11 mouse cellular contexts compared by ENCODE assay signal in genomic region chr8:70671615-70672324, GRCm38 (mm10). TPM values are rescaled to one million over a fixed set of nuclear protein-coding genes. Genes with fewer than 3 reads are reported as not detected.
DNase-seq lines count a peak whose midpoint lies in the region; ATAC-seq and TF ChIP-seq lines count a peak whose summit lies in the region.
"Had no signal": no experiment of that assay in that cellular context is flagged by ENCODE, and none has a peak within 500 bp of the region (broad histone marks: within the 10 kb centered on the region; RNA-seq: fewer than 3 reads in every experiment).

No protein-coding gene starts in this region.

- H3K9me3 ChIP-seq in hindbrain, embryonic 11.5 days (ENCODE audit: control insufficient read depth, low read length) = no peaks in the 10 kb centered on the region
- H3K9me3 ChIP-seq in hindbrain, embryonic 16.5 days (ENCODE audit: control insufficient read depth, low read length) = no peaks in the 10 kb centered on the region
- no peaks in the 10 kb centered on the region for H3K9me3 ChIP-seq in intestine, embryonic 15.5 days

- peaks cover 4% of the 10 kb centered on the region for H3K4me1 ChIP-seq in hindbrain, embryonic 11.5 days (replicated peaks; ENCODE audit: control insufficient read depth, insufficient read depth, low read length)
- H3K4me1 ChIP-seq in hindbrain, embryonic 16.5 days (ENCODE audit: control insufficient read depth, insufficient read depth, low read depth, low read length) = peaks cover 12% of the 10 kb centered on the region
- peaks cover 19% of the 10 kb centered on the region for H3K4me1 ChIP-seq in intestine, embryonic 15.5 days (replicated peaks)

- H3K27me3 ChIP-seq in hindbrain, embryonic 11.5 days (ENCODE audit: control insufficient read depth, insufficient read depth, low read length) = no peaks in the 10 kb centered on the region
- H3K27me3 ChIP-seq in hindbrain, embryonic 16.5 days (replicated peaks; ENCODE audit: control insufficient read depth, insufficient read depth, low read length) = no peaks in the 10 kb centered on the region
- H3K27me3 ChIP-seq in myocyte (ENCODE audit: control insufficient read depth, insufficient read depth, insufficient read length) = no peaks in the 10 kb centered on the region
- no peaks in the 10 kb centered on the region for H3K27me3 ChIP-seq in intestine, embryonic 15.5 days (replicated peaks)
- H3K27me3 ChIP-seq: CH12.LX had no signal

- intact Hi-C loops in gastrocnemius, postnatal 14 days (cut with DNase I; ENCODE audit: low total_unique reads) = no loop called here

- WGBS in hindbrain, embryonic 11.5 days = 62% methylated on average over 10 of the region's 10 CpGs
- 54% methylated on average over 10 of the region's 10 CpGs for WGBS in hindbrain, embryonic 16.5 days
- WGBS in intestine, embryonic 15.5 days = 63% methylated on average over 10 of the region's 10 CpGs

- no peak for TF ChIP-seq POLR2A in myocyte (IDR thresholded peaks at IDR 0.05; ENCODE audit: insufficient read length, low read depth)

- no peaks in the 10 kb centered on the region for H3K36me3 ChIP-seq in hindbrain, embryonic 11.5 days (ENCODE audit: control insufficient read depth, insufficient read depth, low read length)
- H3K36me3 ChIP-seq in hindbrain, embryonic 16.5 days (ENCODE audit: control insufficient read depth, insufficient read depth, low read length) = no peaks in the 10 kb centered on the region
- no peaks in the 10 kb centered on the region for H3K36me3 ChIP-seq in myocyte (ENCODE audit: control insufficient read depth, insufficient read depth)
- peaks cover 5% of the 10 kb centered on the region; the same call in 1 of the 2 replicates for H3K36me3 ChIP-seq in intestine, embryonic 15.5 days

- peak overlapping the region; percentile 89; the same call in 1 of the 2 replicates for H3K27ac ChIP-seq in hindbrain, embryonic 11.5 days (ENCODE audit: low read depth, low read length)
- H3K27ac ChIP-seq in hindbrain, embryonic 16.5 days (ENCODE audit: low read depth, low read length) = no peak overlapping the region
- no peak overlapping the region for H3K27ac ChIP-seq in intestine, embryonic 15.5 days

- no peak overlapping the region for H3ac ChIP-seq in myocyte (ENCODE audit: control insufficient read depth, insufficient read length)

- H3K79me2 ChIP-seq in myocyte (ENCODE audit: control insufficient read depth, insufficient read depth) = peaks cover 29% of the 10 kb centered on the region

- no peak overlapping the region for H3K9ac ChIP-seq in hindbrain, embryonic 11.5 days (ENCODE audit: low read depth, low read length)
- no peak overlapping the region for H3K9ac ChIP-seq in hindbrain, embryonic 16.5 days (ENCODE audit: low read depth, low read length)
- H3K9ac ChIP-seq in intestine, embryonic 15.5 days = no peak overlapping the region

- DNase-seq in hindbrain, embryonic 11.5 days (ENCODE audit: low spot score) = no peak
- peak; percentile 79 for DNase-seq in gastrocnemius, postnatal 14 days
- peak; percentile 69 for DNase-seq in kidney, adult 9 months
- DNase-seq in frontal cortex, adult 2 months (ENCODE audit: extremely low spot score in 1 of 2, low spot score in 1 of 2) = no peak
- DNase-seq in cerebellum, adult 8-10 months = no peak
- DNase-seq: cerebellum, adult 11 months had no signal

- no peak overlapping the region for H3K4me3 ChIP-seq in hindbrain, embryonic 11.5 days (ENCODE audit: low read depth, low read length)
- no peak overlapping the region for H3K4me3 ChIP-seq in hindbrain, embryonic 16.5 days (ENCODE audit: low read length)
- no peak overlapping the region for H3K4me3 ChIP-seq in myocyte
- H3K4me3 ChIP-seq in intestine, embryonic 15.5 days (replicated peaks) = no peak overlapping the region

- no peak for ATAC-seq in hindbrain, embryonic 11.5 days (ENCODE audit: low FRiP score)
- no peak for ATAC-seq in hindbrain, embryonic 16.5 days
- ATAC-seq in intestine, embryonic 15.5 days = no peak

- H3K4me2 ChIP-seq in hindbrain, embryonic 11.5 days (replicated peaks; ENCODE audit: low read depth, low read length) = no peak overlapping the region
- no peak overlapping the region for H3K4me2 ChIP-seq in hindbrain, embryonic 16.5 days (ENCODE audit: low read length)
- H3K4me2 ChIP-seq in myocyte (ENCODE audit: low read depth) = peak overlapping the region; percentile 79
- H3K4me2 ChIP-seq in intestine, embryonic 15.5 days (replicated peaks) = no peak overlapping the region

TF ChIP-seq in myocyte, 11 proteins besides CTCF, POLR2A, EP300 and RAD21:
- TF ChIP-seq MYOD1 (IDR thresholded peaks at IDR 0.05; ENCODE audit: control insufficient read depth in 1 of 3, insufficient read length in 2 of 3, low read depth in 2 of 3) (peak in 2 of 3 experiments; percentile 61 to 75), POLR2AphosphoS2 (IDR thresholded peaks at IDR 0.05; ENCODE audit: insufficient read length, low read depth) (no peak), MYOG (IDR thresholded peaks at IDR 0.05; ENCODE audit: control insufficient read depth in 1 of 3, insufficient read depth in 1 of 3, insufficient read length in 2 of 3, low read depth in 2 of 3) (peak in 2 of 3 experiments; percentile 73 to 92), TCF12 (IDR thresholded peaks at IDR 0.05; ENCODE audit: insufficient read depth, poor library complexity, severe bottlenecking) (peak; percentile 55), REST (IDR thresholded peaks at IDR 0.05; ENCODE audit: insufficient read depth, insufficient read length) (no peak)

RNA-seq across cellular contexts. Expression of gene Lsm4, which starts 1.3 kb away (rescaled TPM):
- 282 and 299 TPM in 2 replicates for polyA plus RNA-seq in hindbrain, embryonic 11.5 days (2014; fragmentation: Nextera tagmentation; extraction: Ambion mirVana)
- 168 and 169 TPM in 2 replicates for polyA plus RNA-seq in hindbrain, embryonic 16.5 days (2015; fragmentation: Nextera tagmentation; extraction: Ambion mirVana)
- 10 to 100 TPM; 65.9 to 77.0 TPM for total RNA-seq in gastrocnemius, postnatal 14 days (2021)
- polyA plus RNA-seq in myocyte (2012; fragmentation: generic; extraction: Trizol) = 178 TPM
- 113 and 128 TPM in 2 replicates for polyA plus RNA-seq in frontal cortex, adult 2 months (2012; rRNA removed)
- polyA plus RNA-seq in intestine, embryonic 15.5 days (2015; fragmentation: Nextera tagmentation; extraction: Ambion mirVana) = 286 and 323 TPM in 2 replicates

RNA-seq across cellular contexts. Expression of gene Pgpep1, which starts 11.6 kb away (rescaled TPM):
- 170 TPM in 2 replicates for polyA plus RNA-seq in hindbrain, embryonic 11.5 days (2014; fragmentation: Nextera tagmentation; extraction: Ambion mirVana)
- 78.3 and 87.6 TPM in 2 replicates for polyA plus RNA-seq in hindbrain, embryonic 16.5 days (2015; fragmentation: Nextera tagmentation; extraction: Ambion mirVana)
- total RNA-seq in gastrocnemius, postnatal 14 days (2021) = 10 to 100 TPM; 18.2 to 21.6 TPM
- 38.5 TPM for polyA plus RNA-seq in myocyte (2012; fragmentation: generic; extraction: Trizol)
- 17.2 and 25.8 TPM in 2 replicates for polyA plus RNA-seq in frontal cortex, adult 2 months (2012; rRNA removed)
- polyA plus RNA-seq in intestine, embryonic 15.5 days (2015; fragmentation: Nextera tagmentation; extraction: Ambion mirVana) = 58.0 and 74.2 TPM in 2 replicates

RNA-seq across cellular contexts. Expression of gene Jund, which starts 27.0 kb away (rescaled TPM):
- polyA plus RNA-seq in hindbrain, embryonic 11.5 days (2014; fragmentation: Nextera tagmentation; extraction: Ambion mirVana) = 126 and 137 TPM in 2 replicates
- polyA plus RNA-seq in hindbrain, embryonic 16.5 days (2015; fragmentation: Nextera tagmentation; extraction: Ambion mirVana) = 60.0 and 69.0 TPM in 2 replicates
- 10 to 100 TPM; 73.5 to 87.4 TPM for total RNA-seq in gastrocnemius, postnatal 14 days (2021)
- 246 TPM for polyA plus RNA-seq in myocyte (2012; fragmentation: generic; extraction: Trizol)
- 226 and 228 TPM in 2 replicates for polyA plus RNA-seq in frontal cortex, adult 2 months (2012; rRNA removed)
- 83.7 and 88.8 TPM in 2 replicates for polyA plus RNA-seq in intestine, embryonic 15.5 days (2015; fragmentation: Nextera tagmentation; extraction: Ambion mirVana)

RNA-seq across cellular contexts. Expression of gene Iqcn, which starts 31.5 kb away (rescaled TPM):
- 0.03 and 0.14 TPM in 2 replicates for polyA plus RNA-seq in hindbrain, embryonic 11.5 days (2014; fragmentation: Nextera tagmentation; extraction: Ambion mirVana)
- polyA plus RNA-seq in hindbrain, embryonic 16.5 days (2015; fragmentation: Nextera tagmentation; extraction: Ambion mirVana) = 0.10 TPM in 1 of 2 replicates, not detected in the other
- under 1 TPM in 1 of 2 experiments, not detected in 1; 0.04 TPM for total RNA-seq in gastrocnemius, postnatal 14 days (2021)
- polyA plus RNA-seq in myocyte (2012; fragmentation: generic; extraction: Trizol) = 0.02 TPM
- polyA plus RNA-seq in frontal cortex, adult 2 months (2012; rRNA removed) = 0.32 and 0.40 TPM in 2 replicates
- not detected in 2 replicates for polyA plus RNA-seq in intestine, embryonic 15.5 days (2015; fragmentation: Nextera tagmentation; extraction: Ambion mirVana)
- total RNA-seq: CH12.LX had no signal
- polyA plus RNA-seq: stomach, embryonic 16.5 days had no signal

RNA-seq across cellular contexts. Expression of gene Gdf15, which starts 39.5 kb away (rescaled TPM):
- not detected in 2 replicates for polyA plus RNA-seq in hindbrain, embryonic 11.5 days (2014; fragmentation: Nextera tagmentation; extraction: Ambion mirVana)
- 0.11 and 0.48 TPM in 2 replicates for polyA plus RNA-seq in hindbrain, embryonic 16.5 days (2015; fragmentation: Nextera tagmentation; extraction: Ambion mirVana)
- total RNA-seq in gastrocnemius, postnatal 14 days (2021) = not detected
- polyA plus RNA-seq in myocyte (2012; fragmentation: generic; extraction: Trizol) = 54.1 TPM
- polyA plus RNA-seq in frontal cortex, adult 2 months (2012; rRNA removed) = 0.15 and 0.20 TPM in 2 replicates
- polyA plus RNA-seq in intestine, embryonic 15.5 days (2015; fragmentation: Nextera tagmentation; extraction: Ambion mirVana) = 2.3 and 2.9 TPM in 2 replicates

Comparison
In these comparisons a context has a peak if more than half of its experiments do, and no peak if none do; other contexts are left out.
1. DNase-seq: peak in gastrocnemius, postnatal 14 days (single experiment) and kidney, adult 9 months (single experiment); none in hindbrain, embryonic 11.5 days (single experiment), frontal cortex, adult 2 months (0 of 2) and cerebellum, adult 8-10 months (single experiment).